Mouse (Mus musculus): ENCODE results near the gene Adcy9.

Adcy9 gene

DNA sequence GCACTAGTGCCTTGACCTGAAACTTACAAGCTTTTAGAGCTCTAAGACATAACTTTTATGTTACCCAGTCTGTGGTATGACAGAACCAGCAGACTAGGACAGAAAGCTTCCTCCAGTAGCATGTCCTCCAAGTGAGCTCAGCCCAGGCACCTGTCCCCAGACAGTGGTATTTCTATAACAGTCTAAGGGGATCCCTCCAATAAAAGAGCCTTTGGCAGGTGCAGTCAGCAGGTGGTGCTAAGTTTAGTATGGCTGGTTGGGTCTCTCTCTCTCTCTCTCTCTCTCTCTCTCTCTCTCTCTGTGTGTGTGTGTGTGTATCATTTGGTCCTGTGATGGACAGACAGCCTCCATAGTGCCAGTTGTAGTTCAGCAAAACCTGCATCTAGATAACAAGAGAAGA is 95.3 kb downstream of the Adcy9 start:
- in situ Hi-C loops (cut with MboI, MseI) = loop anchor here (5.0 to 25.0 kb wide), 2 partner anchors 52 to 162 kb away; no protein-coding TSS in a partner anchor

DNA sequence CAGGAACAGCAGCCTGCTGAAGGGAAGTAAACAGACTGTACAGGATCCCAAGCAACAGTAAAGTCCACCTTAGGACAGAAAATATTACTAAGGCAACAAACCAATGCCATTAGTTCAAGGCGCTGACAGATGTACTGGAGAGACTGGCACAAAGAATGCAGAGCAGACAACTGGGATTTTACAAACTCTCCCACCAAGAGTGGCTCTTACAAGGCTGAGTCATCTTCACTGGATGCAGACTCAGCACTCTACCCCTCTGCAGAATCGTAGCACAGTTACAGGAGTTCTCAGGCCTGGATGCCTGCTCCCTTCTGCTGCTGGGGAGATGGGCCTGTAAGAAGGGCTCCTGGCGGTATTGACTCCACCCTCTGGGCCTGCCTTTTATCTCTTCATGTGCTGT is 99.4 kb downstream of the Adcy9 start:
- in situ Hi-C loops (cut with MboI, MseI) = loop anchor here (25.0 kb wide), 1 partner anchor 166 kb away; no protein-coding TSS in a partner anchor

DNA sequence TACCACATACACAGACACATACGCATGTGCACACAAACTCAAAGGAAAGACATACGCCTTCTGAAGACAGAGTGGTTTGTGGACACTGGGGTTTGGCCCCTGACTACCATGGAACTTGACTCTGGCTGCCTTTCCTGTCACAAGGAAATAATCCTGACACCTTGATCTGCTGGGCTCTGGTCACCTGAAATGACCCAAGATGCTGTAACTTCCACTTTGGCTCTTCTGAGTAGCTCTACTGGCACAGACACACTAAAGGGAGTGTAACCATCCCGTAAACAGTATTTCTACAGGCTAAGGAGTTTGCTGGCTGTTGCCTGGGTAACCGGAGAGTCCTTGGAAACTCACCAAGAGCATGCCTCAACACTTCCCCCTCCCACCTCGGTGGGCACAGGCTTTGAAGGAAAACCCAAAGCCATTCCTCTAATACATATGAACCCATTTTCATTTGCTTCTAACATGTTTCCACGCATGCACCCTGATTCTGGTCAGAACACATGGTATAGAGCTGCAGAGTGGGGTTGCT is 102.2 kb downstream of the Adcy9 start:
- in situ Hi-C loops (cut with MboI, MseI) = loop anchor here (25.0 kb wide), 1 partner anchor 169 kb away; no protein-coding TSS in a partner anchor

DNA sequence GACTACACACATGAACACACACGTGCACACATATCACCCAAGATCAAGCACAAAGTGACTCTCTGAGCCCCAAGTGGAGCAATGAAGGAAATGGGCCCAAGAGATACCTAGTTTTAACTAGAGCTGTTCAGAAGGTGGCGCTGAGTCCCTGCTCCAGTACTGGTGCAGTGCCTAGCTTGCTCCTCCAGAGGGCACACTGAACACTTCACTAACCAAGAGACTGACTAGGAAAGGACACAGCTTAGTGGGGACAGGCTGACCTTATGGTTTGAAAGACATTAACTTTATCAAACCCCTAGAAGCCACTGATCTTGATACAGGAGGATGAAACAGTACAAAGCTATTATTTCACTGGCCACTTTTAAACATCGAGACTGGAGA is 104.2 kb downstream of the Adcy9 start:
- in situ Hi-C loops (cut with MboI, MseI) = loop anchor here (25.0 kb wide), 1 partner anchor 171 kb away; no protein-coding TSS in a partner anchor

DNA sequence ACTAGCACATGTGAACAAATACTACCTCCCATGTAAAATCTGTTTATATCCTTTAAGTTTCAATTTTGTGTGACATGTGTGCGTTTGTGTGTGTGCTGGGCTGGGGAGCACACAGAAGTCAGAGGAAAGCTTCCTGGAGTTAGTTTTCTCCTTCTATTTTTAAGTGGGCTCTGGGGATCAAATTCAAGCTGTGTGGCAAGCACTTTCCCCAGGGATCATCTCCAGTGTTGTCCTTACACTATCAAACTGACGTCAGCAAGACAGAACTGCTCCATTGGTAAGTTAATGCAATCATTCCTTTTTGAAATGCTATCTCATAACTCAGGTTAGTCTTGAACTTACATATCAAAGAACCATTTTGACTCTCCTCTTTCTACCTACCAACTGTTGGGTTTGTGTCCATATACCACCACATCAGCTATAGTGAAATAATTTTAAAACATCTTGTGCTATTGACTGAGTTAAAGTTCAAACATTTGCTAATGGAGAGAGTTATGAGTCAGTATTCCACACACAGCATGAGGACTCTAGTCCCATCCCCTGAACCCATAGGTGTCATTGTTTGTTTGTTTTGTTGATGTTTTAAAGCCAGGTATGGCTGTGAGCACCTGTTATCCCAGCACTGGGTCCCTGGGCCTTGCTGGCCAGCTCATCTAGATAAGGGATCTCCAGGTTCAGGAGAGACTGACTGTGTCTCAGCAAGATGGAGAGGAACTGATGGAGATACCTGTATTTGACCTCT is 104.8 kb downstream of the Adcy9 start:
- in situ Hi-C loops (cut with MboI, MseI) = loop anchor here (25.0 kb wide), 1 partner anchor 172 kb away; no protein-coding TSS in a partner anchor

DNA sequence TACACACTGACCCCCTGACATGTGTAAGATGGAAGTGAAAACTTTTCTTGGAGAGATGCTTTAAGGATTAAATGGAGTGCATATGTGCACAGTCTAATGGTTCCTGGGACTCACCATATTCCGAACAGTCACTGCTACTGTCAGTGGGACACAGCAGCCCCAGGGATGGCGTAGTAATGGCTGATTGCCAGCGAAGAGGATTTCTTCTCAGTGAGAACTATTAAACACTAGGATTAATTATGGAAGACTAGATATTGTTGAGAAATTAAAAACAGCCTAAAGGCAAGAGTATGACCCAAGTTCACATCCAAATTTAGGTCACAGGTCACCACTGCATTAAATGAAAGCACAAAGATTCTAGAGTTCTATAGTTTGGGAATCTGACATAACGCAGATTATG is 105.4 kb downstream of the Adcy9 start:
- in situ Hi-C loops (cut with MboI, MseI) = loop anchor here (25.0 kb wide), 1 partner anchor 172 kb away; no protein-coding TSS in a partner anchor

DNA sequence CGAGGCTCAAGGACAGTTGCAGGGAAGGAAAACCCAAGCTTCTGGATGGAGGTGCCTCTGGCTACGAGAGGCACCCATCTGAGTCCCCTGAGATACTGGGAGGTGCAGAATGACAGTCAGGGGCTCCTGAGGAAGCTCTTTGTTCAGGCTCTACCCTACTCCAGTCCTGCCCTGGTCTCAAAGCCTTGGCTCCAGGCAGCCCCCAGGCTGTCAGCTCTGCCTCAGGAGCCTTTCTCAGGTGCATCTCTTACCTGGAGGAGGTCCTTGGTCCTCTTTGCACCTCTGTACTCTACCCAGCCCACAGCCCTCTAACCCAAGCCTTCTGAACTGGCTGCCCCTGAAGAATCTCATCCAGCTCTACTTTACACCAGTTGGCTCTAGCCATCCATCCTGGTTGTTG is 108.3 kb downstream of the Adcy9 start:
- in situ Hi-C loops (cut with MboI, MseI) = loop anchor here (25.0 kb wide), 1 partner anchor 175 kb away; no protein-coding TSS in a partner anchor

DNA sequence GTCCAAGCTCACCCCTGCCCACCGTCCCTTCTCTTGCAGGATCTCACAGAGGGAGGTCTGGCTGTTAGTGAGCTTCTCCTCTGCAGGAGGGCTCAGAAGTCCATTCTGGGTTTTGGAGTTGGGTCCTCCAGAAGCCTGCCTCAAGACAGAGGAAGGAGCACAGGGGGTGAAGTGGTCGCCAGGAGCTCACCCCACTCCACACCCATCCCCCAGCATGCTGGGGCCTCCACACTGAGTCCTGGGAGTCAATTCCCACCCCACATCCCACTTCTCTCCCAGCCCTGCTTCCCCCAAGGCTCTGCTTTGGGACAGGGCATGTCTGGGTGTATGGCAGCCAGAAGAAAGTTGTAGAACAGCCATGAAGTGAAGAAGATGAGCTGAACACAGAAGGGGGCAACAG is 108.7 kb downstream of the Adcy9 start:
- in situ Hi-C loops (cut with MboI, MseI) = loop anchor here (25.0 kb wide), 1 partner anchor 176 kb away; no protein-coding TSS in a partner anchor

DNA sequence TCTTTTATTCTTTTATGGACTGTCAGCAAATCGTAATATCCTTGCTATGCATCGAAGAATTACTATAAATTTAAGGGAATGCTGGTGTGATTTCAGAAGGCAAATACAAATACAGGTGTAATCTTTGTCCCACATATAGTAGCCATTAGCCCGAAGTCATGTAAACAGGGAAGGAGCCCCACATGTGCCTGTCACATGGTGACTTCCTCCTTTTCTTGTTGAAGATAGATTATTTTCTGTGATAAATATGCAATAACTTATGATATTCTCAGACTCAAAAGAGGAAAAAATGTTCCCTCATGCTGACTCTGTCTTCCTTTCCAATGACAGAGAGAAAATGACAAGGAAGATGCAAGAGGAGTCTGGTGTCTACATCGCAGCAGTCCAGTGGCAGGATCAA is 112.5 kb downstream of the Adcy9 start:
- in situ Hi-C loops (cut with MboI, MseI) = loop anchor here (25.0 kb wide), 1 partner anchor 180 kb away; no protein-coding TSS in a partner anchor

DNA sequence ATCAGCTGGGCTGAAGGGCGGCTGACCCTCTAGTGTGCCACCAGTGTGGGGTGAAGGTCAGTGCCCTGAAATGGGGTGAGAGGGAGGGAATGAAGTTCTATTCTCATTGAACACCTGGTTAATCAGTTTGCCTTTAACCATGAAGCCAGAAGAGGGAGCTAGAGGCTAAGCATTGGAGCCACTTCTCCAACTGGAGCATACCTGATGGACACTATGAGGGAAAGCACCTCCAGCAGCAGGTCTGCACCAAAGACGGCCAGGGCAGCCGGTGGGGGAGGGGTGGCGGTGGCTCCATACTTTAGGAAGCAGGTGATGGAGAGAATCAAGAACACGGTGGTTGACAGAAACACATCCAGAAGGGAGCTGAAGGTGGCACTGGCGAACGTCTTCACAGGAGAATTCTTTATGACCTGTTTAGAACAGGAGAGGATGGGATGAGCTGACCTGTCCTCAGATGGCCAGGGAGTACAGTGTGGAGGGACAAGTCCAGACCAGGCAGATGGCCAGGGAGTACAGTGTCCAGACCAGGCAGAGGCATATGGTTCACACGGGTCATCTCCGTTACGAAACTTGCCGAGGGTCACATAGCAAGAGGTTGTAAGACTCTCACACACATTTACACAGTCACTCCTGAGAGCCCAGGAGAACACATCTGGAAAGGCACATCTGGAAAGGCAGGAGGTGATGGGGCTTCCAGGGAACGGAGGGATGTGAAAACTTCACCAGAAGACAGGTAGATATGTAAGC is 115.9 kb downstream of the Adcy9 start:
- in situ Hi-C loops (cut with MboI, MseI) = loop anchor here (5.0 to 25.0 kb wide), 2 partner anchors 183 to 298 kb away; no protein-coding TSS in a partner anchor

DNA sequence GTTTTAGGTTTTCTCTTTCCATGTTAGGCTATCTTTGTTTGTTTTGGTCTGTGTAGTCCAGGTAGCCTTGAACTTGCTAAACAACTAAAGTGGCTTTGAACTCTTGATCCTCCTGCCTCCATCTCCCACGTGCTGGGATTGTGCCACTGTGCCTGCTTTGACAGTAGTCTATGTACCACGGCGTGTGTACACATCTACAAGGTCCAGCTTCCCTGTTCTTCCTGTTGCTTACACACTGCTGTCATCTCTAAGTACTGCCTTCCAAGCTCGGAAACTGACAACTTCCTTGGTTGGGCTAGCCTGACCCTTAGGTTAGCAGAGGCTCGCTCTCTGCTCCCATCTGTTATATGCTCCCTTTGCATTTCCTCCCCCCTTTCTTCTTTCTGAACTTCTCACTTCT is 116.7 kb downstream of the Adcy9 start:
- in situ Hi-C loops (cut with MboI, MseI) = loop anchor here (5.0 to 25.0 kb wide), 2 partner anchors 184 to 299 kb away; no protein-coding TSS in a partner anchor

DNA sequence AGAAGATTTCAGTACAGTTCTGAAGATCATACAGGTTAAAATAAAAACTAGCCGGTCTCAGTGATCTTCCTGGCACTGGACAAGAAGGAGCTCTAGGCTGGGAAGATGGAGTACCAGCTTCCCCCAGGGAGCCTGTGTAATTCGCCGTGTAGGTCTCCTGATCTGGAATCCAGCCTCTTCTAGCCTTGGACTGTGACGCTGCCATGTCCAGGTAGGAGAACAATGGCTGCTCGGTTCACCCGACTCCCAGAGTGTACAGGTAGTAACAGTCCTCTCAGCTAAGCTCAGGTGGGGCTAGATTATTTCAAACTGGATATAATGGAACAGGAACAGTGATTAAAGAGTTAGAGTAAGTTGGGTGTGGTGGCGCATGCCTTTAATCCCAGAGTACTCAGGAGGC is 120.0 kb downstream of the Adcy9 start:
- in situ Hi-C loops (cut with MboI, MseI) = loop anchor here (5.0 to 25.0 kb wide), 2 partner anchors 187 to 302 kb away; no protein-coding TSS in a partner anchor

DNA sequence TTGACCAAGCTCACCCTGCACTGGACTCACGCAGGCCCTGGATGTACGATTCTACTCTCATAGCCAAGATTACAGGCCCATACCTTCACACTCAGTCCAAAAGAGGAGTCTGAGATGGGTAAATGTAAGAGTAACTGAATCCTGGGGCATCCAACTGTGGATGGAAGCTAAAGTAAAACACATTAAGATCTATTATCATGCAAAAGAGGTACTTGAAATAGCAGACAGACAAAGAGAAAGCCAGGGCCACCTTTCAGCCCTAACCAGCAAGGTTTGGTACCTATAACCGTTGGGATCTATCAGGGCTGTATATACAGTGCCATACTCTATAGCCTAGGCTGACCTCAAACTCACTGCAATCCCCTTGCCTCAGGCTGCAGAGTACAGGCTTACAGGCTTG is 127.0 kb downstream of the Adcy9 start:
- in situ Hi-C loops (cut with MboI, MseI) = no loop called here

DNA sequence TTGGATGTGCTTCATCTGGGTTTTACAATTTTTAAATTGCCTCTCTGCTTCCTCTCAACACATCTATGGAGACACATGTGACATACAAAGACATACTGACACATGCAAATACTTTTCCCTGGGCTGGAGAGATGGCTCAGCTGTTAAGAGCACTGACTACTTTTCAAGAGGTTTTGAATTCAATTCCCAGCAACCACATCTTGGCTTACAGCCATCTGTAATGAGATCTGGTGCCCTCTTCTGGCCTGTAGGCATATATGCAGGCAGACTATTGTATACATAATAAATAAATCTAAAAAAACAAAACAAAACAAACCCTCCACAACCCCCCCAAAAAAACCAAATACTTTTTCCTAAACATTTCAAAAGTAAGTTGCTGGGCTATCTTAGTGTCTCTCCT is 130.8 kb downstream of the Adcy9 start:
- in situ Hi-C loops (cut with MboI, MseI) = loop anchor here (5.0 kb wide), 1 partner anchor 222 kb away; no protein-coding TSS in a partner anchor

DNA sequence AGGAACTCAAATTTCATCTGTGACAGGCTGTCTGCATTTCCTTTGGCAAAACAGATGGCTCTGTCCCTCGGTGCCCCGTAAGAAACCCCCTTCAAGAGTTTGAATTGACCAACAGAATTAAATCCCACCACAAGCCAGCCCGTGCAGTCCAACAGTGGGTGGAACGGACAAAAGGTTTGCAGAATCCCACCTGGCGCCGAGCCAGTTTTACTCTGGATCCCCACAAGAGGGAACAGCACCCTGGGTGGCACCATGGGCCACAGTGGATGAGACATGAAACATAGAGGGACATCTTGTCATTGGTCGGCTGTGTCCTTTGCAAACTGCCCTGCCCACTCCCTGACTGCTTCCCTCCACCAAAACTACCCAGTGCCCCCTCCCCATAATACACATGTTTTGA is 133.7 kb downstream of the Adcy9 start:
- in situ Hi-C loops (cut with MboI, MseI) = loop anchor here (5.0 kb wide), 1 partner anchor 219 kb away; no protein-coding TSS in a partner anchor

DNA sequence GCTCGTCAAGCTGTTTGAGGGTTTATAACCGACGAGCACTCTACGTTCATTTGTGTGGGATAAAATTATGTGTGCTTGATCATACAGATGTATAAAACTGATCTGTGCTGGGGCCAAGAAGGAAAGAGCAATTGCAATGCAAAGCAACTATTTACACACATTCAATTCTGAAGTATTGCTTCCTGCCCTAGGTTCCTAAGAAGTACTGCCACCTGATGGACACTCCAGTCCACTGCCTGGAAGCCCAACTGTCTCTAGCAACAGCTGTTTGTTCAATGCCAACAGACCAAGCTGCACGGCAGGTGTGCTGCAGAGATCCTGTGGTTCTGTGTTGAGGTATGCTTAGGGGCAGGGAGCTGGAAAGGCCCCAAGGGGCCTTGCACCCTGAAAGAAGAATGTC is 135.0 kb downstream of the Adcy9 start:
- in situ Hi-C loops (cut with MboI, MseI) = loop anchor here (5.0 kb wide), 1 partner anchor 218 kb away; no protein-coding TSS in a partner anchor

DNA sequence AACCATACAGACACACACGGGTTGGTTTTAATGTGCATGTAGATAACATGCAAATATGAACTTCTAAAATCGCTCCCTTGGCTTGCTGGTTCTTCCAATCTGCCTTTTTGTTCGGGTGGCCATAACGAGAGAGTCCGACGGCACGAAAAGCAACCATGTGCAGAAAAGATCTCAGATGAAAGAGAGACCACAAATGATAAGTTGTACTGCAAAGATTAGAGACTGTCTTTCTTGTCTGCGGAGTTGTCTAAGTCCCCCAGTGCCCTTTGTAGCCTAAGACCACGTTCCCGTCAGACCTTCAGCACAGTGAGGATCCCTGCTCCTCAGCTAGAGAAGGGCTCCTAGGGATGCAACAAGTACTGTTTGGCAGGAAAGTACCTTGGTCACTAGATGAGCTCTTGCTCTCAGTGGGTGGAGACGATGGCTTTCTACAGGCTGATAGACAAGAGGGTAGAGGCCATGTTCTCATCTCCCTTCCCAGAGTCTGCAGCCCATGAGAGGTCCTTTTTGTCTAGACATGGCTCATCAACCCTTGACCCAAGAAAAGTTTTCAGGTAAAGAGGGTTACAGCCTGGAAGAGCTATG is 136.9 kb downstream of the Adcy9 start:
- in situ Hi-C loops (cut with MboI, MseI) = no loop called here

DNA sequence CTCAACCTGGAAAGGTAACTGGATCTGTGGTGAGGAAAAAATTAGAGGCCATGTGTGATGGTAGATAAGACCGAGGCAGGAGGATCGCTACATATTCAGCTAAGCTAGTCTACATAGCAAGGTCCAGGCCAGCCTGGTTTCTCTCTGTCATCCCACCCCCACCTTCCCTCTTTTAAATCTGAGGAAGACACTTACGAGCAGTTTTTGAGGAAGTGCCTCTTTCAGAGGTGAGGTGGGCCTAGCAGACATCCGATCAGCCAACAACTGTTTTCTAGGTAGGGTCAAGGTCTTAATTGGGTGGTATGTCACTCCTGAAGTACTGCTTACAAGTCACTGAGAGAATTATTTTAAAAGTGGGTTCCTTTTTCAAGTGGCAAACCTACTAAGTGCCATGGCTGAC is 138.8 kb downstream of the Adcy9 start:
- in situ Hi-C loops (cut with MboI, MseI) = no loop called here

DNA sequence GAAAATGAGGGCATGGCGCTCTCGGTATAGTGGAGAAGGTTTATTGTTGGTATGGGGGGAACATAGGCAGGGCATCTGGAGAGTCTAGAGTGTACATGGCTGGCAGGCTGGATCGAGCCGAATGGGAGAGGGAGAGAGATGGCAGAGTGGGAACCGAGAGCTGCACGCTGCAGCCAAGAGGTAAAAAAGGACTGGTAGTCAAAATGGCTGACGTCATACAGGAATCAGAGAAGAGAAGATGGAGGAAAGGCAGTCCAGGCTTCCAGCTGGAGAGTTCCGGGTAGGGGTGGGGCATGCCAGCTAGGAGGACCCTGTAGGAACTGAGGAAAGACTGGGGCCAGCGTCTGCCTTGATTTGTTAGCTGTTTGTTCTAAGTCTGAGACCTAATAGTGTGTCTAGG is 139.3 kb downstream of the Adcy9 start:
- in situ Hi-C loops (cut with MboI, MseI) = no loop called here

DNA sequence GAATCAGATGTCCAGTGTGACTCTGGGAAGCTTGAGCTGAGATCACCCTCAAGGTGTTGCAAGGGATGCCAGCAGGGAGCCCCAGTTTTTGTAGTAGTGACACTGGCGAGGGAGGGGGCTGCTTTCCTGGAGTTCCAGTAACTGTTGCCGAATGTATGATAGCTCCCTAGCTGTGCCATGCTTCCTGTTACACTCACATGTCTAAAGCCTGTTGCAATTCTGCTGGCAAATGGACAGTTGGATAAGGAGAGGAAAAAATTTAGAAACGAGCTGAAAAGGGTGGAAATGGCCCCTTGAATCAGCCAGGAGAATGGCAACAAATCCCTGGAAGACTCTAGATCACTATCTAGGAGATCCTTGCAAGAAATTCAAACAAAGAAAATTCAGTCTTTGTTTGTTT is 140.7 kb downstream of the Adcy9 start:
- in situ Hi-C loops (cut with MboI, MseI) = no loop called here

DNA sequence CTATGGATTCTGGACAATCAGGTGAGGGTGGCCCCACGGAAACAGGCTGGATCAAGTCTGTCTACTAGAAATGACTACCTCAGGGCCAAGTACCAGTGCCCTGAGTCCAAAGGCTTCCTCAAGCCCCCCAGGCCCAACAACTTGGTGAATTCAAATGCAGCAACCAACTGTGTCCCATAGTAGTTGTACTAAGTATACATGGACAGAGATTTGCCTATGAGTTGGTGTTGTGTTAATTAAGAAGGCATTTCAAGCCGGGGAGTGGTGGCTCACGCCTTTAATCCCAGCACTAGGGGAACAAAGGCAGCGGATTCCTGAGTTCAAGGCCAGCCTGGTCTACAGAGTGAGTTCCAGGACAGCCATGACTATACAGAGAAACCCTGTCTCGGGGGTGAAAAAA is 143.7 kb downstream of the Adcy9 start:
- in situ Hi-C loops (cut with MboI, MseI) = no loop called here

DNA sequence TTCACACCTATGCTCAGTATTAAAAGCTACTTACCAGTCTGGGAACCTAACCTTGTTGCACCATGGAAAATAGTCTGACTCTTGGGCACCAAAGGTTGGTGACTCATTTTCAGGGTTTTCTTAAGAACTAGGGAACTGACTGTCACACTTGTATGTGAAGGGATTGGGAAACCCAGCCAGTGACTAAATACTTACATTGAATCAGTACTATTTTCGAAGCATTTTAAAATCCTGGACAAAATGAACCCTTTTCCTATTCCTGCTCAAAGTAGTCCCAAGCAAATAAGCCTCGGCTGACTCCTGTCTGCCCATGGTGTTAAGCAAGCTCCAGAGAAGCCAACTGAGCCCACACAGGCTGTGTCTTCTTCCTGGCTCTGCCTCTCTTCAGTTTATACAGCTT is 144.1 kb downstream of the Adcy9 start:
- in situ Hi-C loops (cut with MboI, MseI) = no loop called here

Data from T-helper 2 cell (primary cell).